Mouse (Mus musculus) G1E (cell line): ENCODE data around the gene Sorl1.

ENCODE experiments used
- CTCF ChIP-seq: IDR thresholded peaks from 2 replicates; pipeline ENCODE4 v1.5.1; 2012; ENCODE audit warnings: low read depth, low read length, inconsistent platforms, mixed read lengths
- GATA1 ChIP-seq: IDR thresholded peaks from 2 replicates; pipeline ENCODE4 v1.6.1; 2012; ENCODE audit warnings: borderline replicate concordance, low read length, inconsistent platforms, mixed read lengths
- TAL1 ChIP-seq: conservative IDR thresholded peaks from 2 replicates; pipeline ENCODE4 v1.6.1; 2012; ENCODE audit warnings: low read depth, low read length, inconsistent platforms, mixed read lengths

GRCm38 (mm10) chr9:42070856-42071255 is 53.2 kb downstream of the Sorl1 start:
- TF ChIP-seq CTCF (no peak), GATA1 (no peak), TAL1 (no peak)
